Mouse (Mus musculus): Measurements from ENCODE around the gene Adgre5.

Adgre5 gene

DNA sequence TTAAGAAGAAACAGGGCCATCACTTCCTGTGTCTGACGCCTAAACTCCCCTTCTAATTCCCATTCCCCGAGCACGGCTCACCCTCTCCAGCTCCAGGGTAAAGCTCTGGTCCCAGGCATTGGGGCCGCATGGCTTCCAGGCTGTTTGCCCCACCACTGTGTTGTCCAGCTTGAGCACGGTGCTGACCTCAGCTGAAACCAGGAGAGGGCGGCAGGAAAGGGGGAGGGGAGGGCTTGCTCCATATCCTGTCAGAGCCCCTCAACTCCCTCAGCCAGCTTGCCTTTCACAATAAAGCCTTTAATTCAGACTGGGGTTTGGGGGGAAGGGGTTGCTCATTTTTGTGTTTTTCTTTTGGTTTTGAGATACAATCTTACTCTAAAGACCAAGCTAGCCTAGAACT lies 60.0 kb downstream of the Adgre5 start:
- peak; percentile 64 for DNase-seq

DNA sequence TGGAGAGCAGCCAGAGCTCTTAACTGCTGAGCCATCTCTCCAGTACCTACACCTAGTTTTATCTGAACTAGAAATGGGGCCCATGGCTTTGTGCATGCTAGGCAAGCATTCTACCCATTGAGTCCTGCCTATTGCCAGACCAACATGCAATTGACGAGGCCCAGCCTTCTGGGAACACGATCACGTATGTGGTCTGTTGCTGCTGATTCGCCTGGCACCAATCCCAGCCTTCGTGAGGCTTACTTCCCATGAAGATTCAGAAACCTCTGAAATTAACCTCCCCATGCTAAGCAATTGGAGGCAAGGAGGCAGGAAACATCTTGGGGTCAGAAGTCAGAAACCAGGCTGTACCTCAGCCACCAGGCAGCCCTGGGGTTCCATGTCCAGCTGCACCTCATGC lies 60.5 kb downstream of the Adgre5 start:
- no peak for DNase-seq

DNA sequence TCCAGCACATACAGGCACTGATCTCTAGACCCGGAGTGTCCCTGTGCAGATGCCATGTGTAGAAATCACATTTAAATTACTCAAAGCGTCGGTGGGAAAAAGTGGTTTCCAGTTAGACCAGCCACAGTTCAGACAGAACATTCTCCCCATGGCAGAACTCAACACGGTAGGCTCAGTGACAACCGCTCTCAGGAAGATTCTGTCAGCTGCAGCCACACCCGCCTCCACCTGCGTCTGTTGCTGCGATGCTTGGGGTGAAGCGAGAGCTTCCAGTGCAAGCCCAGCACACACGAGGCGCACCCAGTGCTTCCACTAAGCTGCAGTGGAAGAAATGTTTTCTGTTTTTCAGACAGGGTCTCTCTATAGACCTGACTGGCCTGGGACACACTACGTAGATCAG lies 61.3 kb downstream of the Adgre5 start:
- no peak for DNase-seq

DNA sequence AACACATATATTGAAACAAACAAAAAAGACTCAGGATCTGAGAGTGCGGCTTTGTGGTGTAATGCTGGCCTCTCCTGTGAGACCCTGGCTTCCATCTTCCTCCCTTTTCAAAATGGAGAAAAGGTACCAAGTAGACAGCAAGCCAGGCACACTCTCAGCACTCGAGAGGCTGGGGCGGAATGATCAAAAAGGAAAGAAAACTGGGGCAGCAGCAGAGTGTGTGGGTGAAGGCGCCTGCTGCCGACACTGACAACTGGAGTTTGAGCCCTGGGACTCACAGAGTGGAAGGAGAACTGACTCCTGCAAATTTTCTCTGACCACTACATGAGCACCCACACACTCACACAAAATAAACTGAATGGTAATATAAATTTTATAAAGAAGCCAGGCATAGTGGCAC lies 66.6 kb downstream of the Adgre5 start:
- DNase-seq = no peak

Data from embryo, embryonic 11 days (tissue).